Mouse (Mus musculus): ENCODE data around the gene Dbndd1. TPM values are rescaled to one million over a fixed set of nuclear protein-coding genes. Genes with fewer than 3 reads are reported as not detected.
A peak's percentile ranks its signal among the peaks of the same experiment; 100 is the strongest.
"Not testable (repeated sequence)": the region's sequence is repeated elsewhere in the genome, so short reads cannot be mapped to it uniquely, and the experiment has no call there.

Gene Dbndd1
- total RNA-seq (2017), result not detected in 2 replicates

GRCm38 (mm10) chr8:123514781-123515539 lies at the start of gene Dbndd1:
Gene Dbndd1 (minus strand): TSS chr8:123515463.
- no peak for ATAC-seq (replicated peaks in 1 of 2; ENCODE audit: insufficient read depth in 1 of 2, low FRiP score in 2 of 2, low TSS enrichment in 1 of 2, low read depth in 1 of 2, poor library complexity in 2 of 2, severe bottlenecking in 2 of 2)

- not testable (repeated sequence) for ATAC-seq (replicated peaks in 1 of 2; ENCODE audit: insufficient read depth in 1 of 2, low FRiP score in 2 of 2, low TSS enrichment in 1 of 2, low read depth in 1 of 2, poor library complexity in 2 of 2, severe bottlenecking in 2 of 2)
Measured at GRCm38 (mm10) chr8:123564221-123564620, 49.0 kb upstream of the Dbndd1 start.

GRCm38 (mm10) chr8:123537641-123538040 lies 22.4 kb upstream of the Dbndd1 start:
- ATAC-seq (replicated peaks in 1 of 2; ENCODE audit: insufficient read depth in 1 of 2, low FRiP score in 2 of 2, low TSS enrichment in 1 of 2, low read depth in 1 of 2, poor library complexity in 2 of 2, severe bottlenecking in 2 of 2), result not testable (repeated sequence)

GRCm38 (mm10) chr8:123536990-123537380 lies 21.7 kb upstream of the Dbndd1 start:
- no peak for ATAC-seq (replicated peaks in 1 of 2; ENCODE audit: insufficient read depth in 1 of 2, low FRiP score in 2 of 2, low TSS enrichment in 1 of 2, low read depth in 1 of 2, poor library complexity in 2 of 2, severe bottlenecking in 2 of 2)

GRCm38 (mm10) chr8:123536242-123536989 lies 21.2 kb upstream of the Dbndd1 start:
- no peak for ATAC-seq (replicated peaks in 1 of 2; ENCODE audit: insufficient read depth in 1 of 2, low FRiP score in 2 of 2, low TSS enrichment in 1 of 2, low read depth in 1 of 2, poor library complexity in 2 of 2, severe bottlenecking in 2 of 2)

GRCm38 (mm10) chr8:123527720-123528489 lies 12.6 kb upstream of the Dbndd1 start:
- no peak for ATAC-seq (replicated peaks in 1 of 2; ENCODE audit: insufficient read depth in 1 of 2, low FRiP score in 2 of 2, low TSS enrichment in 1 of 2, low read depth in 1 of 2, poor library complexity in 2 of 2, severe bottlenecking in 2 of 2)

GRCm38 (mm10) chr8:123520048-123520447 lies 4.8 kb upstream of the Dbndd1 start:
- ATAC-seq (replicated peaks in 1 of 2; ENCODE audit: insufficient read depth in 1 of 2, low FRiP score in 2 of 2, low TSS enrichment in 1 of 2, low read depth in 1 of 2, poor library complexity in 2 of 2, severe bottlenecking in 2 of 2), result not testable (repeated sequence)

GRCm38 (mm10) chr8:123518667-123519066 lies 3.4 kb upstream of the Dbndd1 start, which contains the start of gene Gas8:
Gene Gas8 (plus strand): TSS chr8:123518834.
- ATAC-seq (replicated peaks in 1 of 2; ENCODE audit: insufficient read depth in 1 of 2, low FRiP score in 2 of 2, low TSS enrichment in 1 of 2, low read depth in 1 of 2, poor library complexity in 2 of 2, severe bottlenecking in 2 of 2), result peak; percentile 87 to 90

- no peak for ATAC-seq (replicated peaks in 1 of 2; ENCODE audit: insufficient read depth in 1 of 2, low FRiP score in 2 of 2, low TSS enrichment in 1 of 2, low read depth in 1 of 2, poor library complexity in 2 of 2, severe bottlenecking in 2 of 2)
Measured at GRCm38 (mm10) chr8:123518172-123518571, 2.9 kb upstream of the Dbndd1 start.

GRCm38 (mm10) chr8:123516596-123516995 lies 1.3 kb upstream of the Dbndd1 start:
- ATAC-seq (replicated peaks in 1 of 2; ENCODE audit: insufficient read depth in 1 of 2, low FRiP score in 2 of 2, low TSS enrichment in 1 of 2, low read depth in 1 of 2, poor library complexity in 2 of 2, severe bottlenecking in 2 of 2), result no peak

GRCm38 (mm10) chr8:123515540-123515897 lies 256 bp upstream of the Dbndd1 start:
- ATAC-seq (replicated peaks in 1 of 2; ENCODE audit: insufficient read depth in 1 of 2, low FRiP score in 2 of 2, low TSS enrichment in 1 of 2, low read depth in 1 of 2, poor library complexity in 2 of 2, severe bottlenecking in 2 of 2), result no peak

- no peak for ATAC-seq (replicated peaks in 1 of 2; ENCODE audit: insufficient read depth in 1 of 2, low FRiP score in 2 of 2, low TSS enrichment in 1 of 2, low read depth in 1 of 2, poor library complexity in 2 of 2, severe bottlenecking in 2 of 2)
Measured at GRCm38 (mm10) chr8:123514136-123514535, 1.1 kb downstream of the Dbndd1 start.

- no peak for ATAC-seq (replicated peaks in 1 of 2; ENCODE audit: insufficient read depth in 1 of 2, low FRiP score in 2 of 2, low TSS enrichment in 1 of 2, low read depth in 1 of 2, poor library complexity in 2 of 2, severe bottlenecking in 2 of 2)
Measured at GRCm38 (mm10) chr8:123510819-123511218, 4.4 kb downstream of the Dbndd1 start.

GRCm38 (mm10) chr8:123507153-123507552 lies 8.1 kb downstream of the Dbndd1 start:
- no peak for ATAC-seq (replicated peaks in 1 of 2; ENCODE audit: insufficient read depth in 1 of 2, low FRiP score in 2 of 2, low TSS enrichment in 1 of 2, low read depth in 1 of 2, poor library complexity in 2 of 2, severe bottlenecking in 2 of 2)

GRCm38 (mm10) chr8:123505695-123506094 lies 9.6 kb downstream of the Dbndd1 start:
- ATAC-seq (replicated peaks in 1 of 2; ENCODE audit: insufficient read depth in 1 of 2, low FRiP score in 2 of 2, low TSS enrichment in 1 of 2, low read depth in 1 of 2, poor library complexity in 2 of 2, severe bottlenecking in 2 of 2), result no peak

GRCm38 (mm10) chr8:123505267-123505666 lies 10.0 kb downstream of the Dbndd1 start:
- no peak for ATAC-seq (replicated peaks in 1 of 2; ENCODE audit: insufficient read depth in 1 of 2, low FRiP score in 2 of 2, low TSS enrichment in 1 of 2, low read depth in 1 of 2, poor library complexity in 2 of 2, severe bottlenecking in 2 of 2)

GRCm38 (mm10) chr8:123504591-123505195 lies 10.6 kb downstream of the Dbndd1 start:
- ATAC-seq (replicated peaks in 1 of 2; ENCODE audit: insufficient read depth in 1 of 2, low FRiP score in 2 of 2, low TSS enrichment in 1 of 2, low read depth in 1 of 2, poor library complexity in 2 of 2, severe bottlenecking in 2 of 2), result no peak

All from hematopoietic stem cell, adult 5-6 weeks (primary cell).